Mouse (Mus musculus) hindbrain, embryonic 10.5 days (tissue): ENCODE data around the gene Mtif2. TPM values are rescaled to one million over a fixed set of nuclear protein-coding genes. Genes with fewer than 3 reads are reported as not detected.
"Not testable (repeated sequence)": the region's sequence is repeated elsewhere in the genome, so short reads cannot be mapped to it uniquely, and the experiment has no call there.

ENCODE experiments used
- DNase-seq: peaks from one replicate; pipeline ENCODE4 v3.0.0-alpha.2; 2017; ENCODE audit warnings: low spot score
- H3K27ac ChIP-seq: fragments of 300-500 bp; sonication (generic); 2 replicates; pipeline ENCODE4 v1.5.1; 2016; ENCODE audit warnings: mild to moderate bottlenecking, moderate library complexity
- H3K27me3 ChIP-seq: fragments of 300-500 bp; sonication (generic); 2 replicates; pipeline ENCODE4 v1.6.1; 2016; ENCODE audit warnings: mild to moderate bottlenecking; ENCODE audit not compliant: poor library complexity, insufficient read depth, severe bottlenecking
- H3K36me3 ChIP-seq: fragments of 300-500 bp; sonication (generic); 2 replicates; pipeline ENCODE4 v1.6.1; 2016; ENCODE audit warnings: mild to moderate bottlenecking, moderate library complexity
- H3K4me1 ChIP-seq: fragments of 300-500 bp; sonication (generic); replicated peaks from 2 replicates; pipeline ENCODE4 v1.6.1; 2016; ENCODE audit warnings: mild to moderate bottlenecking
- H3K4me3 ChIP-seq: fragments of 300-500 bp; sonication (generic); 2 replicates; pipeline ENCODE4 v1.5.1; 2016; ENCODE audit warnings: mild to moderate bottlenecking, moderate library complexity
- H3K9me3 ChIP-seq: fragments of 300-500 bp; sonication (generic); 2 replicates; pipeline ENCODE4 v1.6.1; 2016; ENCODE audit warnings: mild to moderate bottlenecking, moderate library complexity
- WGBS: fragments of 180-500 bp; shearing (Covaris S2); methylation state at CpG from one replicate; pipeline ENCODE4 v1.1.7; 2016; 5-methylcytosine and 5-hydroxymethylcytosine counted together
- polyA plus RNA-seq: library from polyadenylated mRNA; unstranded; fragments of >200 nt; fragmentation: Nextera tagmentation; extraction: Ambion mirVana; gene quantifications from 2 replicates; pipeline ENCODE4 v1.2.1, GENCODE M21; 2016

The Mtif2 gene
- polyA plus RNA-seq, 1 experiment from 2014 or later: 41.0 TPM

DNA sequence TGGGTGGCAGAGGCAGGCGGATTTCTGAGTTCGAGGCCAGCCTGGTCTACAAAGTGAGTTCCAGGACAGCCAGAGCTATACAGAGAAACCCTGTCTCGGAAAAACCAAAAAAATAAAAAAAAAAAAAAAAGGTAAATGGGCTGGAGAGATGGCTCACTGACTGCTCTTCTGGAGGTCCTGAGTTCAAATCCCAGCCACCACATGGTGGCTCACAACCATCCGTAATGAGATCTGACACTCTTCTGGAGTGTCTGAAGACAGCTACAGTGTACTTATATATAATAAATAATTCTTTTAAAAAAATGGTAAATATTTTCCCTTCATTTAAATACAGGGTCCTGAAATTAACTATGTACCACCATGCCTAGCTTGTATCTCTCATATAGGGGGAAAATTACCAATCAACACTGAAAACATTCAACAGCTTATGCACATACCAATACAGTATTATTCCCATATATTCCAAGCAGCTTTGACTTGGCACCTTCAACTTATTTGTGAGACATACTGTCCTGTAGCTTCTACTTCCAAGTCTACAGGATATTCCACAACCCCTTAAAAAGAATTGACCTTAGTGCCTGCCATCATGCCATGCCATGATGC, 19.0 kb downstream of the Mtif2 start:
- peaks cover 14% of the 10 kb centered on the region for H3K4me1 ChIP-seq
- not testable (repeated sequence) for H3K27ac ChIP-seq, H3K9me3 ChIP-seq, H3K4me3 ChIP-seq, H3K27me3 ChIP-seq, DNase-seq
- peaks cover 64% of the 10 kb centered on the region for H3K36me3 ChIP-seq
- WGBS: 93% methylated on average over 4 of the region's 4 CpGs

GRCm38 (mm10) chr11:29546297-29546696, 20.1 kb downstream of the Mtif2 start:
- 91% methylated on average over 2 of the region's 2 CpGs for WGBS
- peaks cover 53% of the 10 kb centered on the region for H3K36me3 ChIP-seq

DNA sequence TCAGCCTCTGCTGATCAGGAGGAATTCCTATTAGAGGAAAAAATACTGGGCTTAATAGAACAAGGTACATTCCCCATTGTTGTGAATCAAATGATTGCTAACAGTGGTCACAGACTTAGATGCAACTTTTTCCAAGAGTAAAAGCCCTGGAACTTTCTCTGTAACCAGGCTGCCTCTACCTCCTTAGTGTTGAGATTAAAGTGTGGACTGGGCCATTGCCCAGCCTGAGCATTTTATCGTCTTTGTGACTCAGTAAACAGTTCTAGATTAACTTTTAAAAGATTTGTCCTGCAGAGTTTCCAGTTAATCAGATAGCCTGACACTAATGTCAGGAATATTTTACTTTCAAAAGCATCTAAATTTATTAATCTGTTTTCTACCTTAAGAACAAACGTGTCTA, 20.6 kb downstream of the Mtif2 start:
- H3K4me3 ChIP-seq: peak overlapping the region; percentile 81
- H3K36me3 ChIP-seq: peaks cover 49% of the 10 kb centered on the region
- H3K27me3 ChIP-seq: no peaks in the 10 kb centered on the region
- H3K9me3 ChIP-seq: no peaks in the 10 kb centered on the region
- no peak for DNase-seq
- 26% methylated on average over 2 of the region's 2 CpGs for WGBS
- peak overlapping the region; percentile 92 for H3K27ac ChIP-seq
- peaks cover 14% of the 10 kb centered on the region for H3K4me1 ChIP-seq

More at GRCm38 (mm10) chr11:29546297-29546696, 20.1 kb downstream of the Mtif2 start:
- H3K9me3 ChIP-seq, DNase-seq, H3K27me3 ChIP-seq: not testable (repeated sequence)
- Histone ChIP-seq H3K27ac (0 out of 2 replicates have a peak overlapping the region, but pooled peaks have one; percentile 92), H3K4me1 (peaks cover 14% of the 10 kb centered on the region), H3K4me3 (peak overlapping the region; percentile 81)

DNA sequence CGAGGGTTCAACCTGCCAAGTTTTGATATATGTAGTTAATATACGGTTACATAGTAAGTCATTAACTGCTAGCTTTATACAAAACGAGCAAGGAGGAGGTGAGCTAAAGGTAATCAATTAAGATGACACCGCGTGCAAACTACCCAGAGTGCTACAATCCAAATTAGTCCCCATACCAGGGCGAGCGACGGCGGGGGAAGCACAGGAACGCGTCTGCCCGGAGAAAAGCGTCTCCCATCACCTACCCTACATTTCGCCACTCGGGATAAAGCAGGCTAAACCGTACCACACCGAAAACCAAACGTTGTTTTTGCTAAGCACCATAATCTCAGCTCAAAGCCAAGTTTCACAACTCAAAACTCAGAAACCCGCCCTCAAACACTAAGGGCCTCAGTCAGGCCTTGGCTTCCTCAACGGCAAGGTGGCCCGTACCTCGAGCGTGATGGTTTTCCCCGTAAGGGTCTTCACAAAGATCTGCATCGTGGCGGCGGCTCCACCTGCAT, 21.1 kb downstream of the Mtif2 start:
- Histone ChIP-seq H3K9me3 (no peaks in the 10 kb centered on the region), H3K27me3 (no peaks in the 10 kb centered on the region), H3K4me1 (peaks cover 14% of the 10 kb centered on the region), H3K36me3 (peaks cover 45% of the 10 kb centered on the region), H3K27ac (peak overlapping the region; percentile 92), H3K4me3 (peak overlapping the region; percentile 81)
- WGBS: under 1% methylated on average over 27 of the region's 27 CpGs
- no peak for DNase-seq

DNA sequence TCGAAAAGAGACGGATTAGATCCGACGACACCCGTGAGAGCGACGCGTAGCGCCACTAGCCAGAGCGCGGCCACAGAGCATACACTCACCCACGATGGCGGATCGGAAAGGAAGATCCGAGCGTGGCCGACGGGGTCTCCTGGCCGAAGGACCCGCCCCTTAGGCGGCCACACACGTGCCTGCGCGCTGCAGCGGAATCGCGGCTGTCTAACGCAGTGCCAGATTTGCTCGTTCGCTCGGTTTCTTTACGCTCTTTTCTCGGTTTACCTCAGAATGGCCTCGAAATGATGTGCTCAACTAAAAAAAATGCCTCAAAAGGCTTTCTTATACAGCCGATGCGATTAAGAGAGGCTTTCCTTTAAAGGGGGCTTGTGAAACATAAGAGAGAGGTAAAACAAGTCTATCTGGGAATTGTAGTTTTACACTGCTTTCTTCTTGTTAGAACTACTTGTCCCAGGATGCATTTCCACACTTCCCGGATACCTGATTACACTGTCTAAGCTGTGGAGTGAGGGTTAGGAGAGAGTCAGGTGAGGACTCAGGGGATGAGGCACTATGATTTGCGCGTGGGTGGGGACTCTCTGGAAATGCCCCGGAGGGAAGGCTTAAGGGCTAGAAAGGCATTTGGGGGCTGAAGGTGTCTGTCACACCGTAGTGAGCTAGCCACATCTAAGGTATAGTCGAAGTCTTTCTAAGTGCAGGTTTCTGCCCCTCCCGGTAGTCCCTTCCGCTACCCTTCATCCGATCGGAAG, 21.7 kb downstream of the Mtif2 start, which contains the start of the genes Clhc1 and Rps27a:
Gene Clhc1, plus strand, starts transcription at position 199 of the 752 bp plus-strand sequence.
Gene Rps27a, minus strand, starts transcription at position 358 of the 752 bp plus-strand sequence.
- WGBS: under 1% methylated on average over 46 of the region's 46 CpGs
- no peaks in the 10 kb centered on the region for H3K9me3 ChIP-seq
- H3K4me1 ChIP-seq: peaks cover 14% of the 10 kb centered on the region
- peak within 1 kb of the TSS; percentile 92 for H3K27ac ChIP-seq
- no peaks in the 10 kb centered on the region for H3K27me3 ChIP-seq
- peak within 1 kb of the TSS; percentile 81 for H3K4me3 ChIP-seq
- peaks cover 39% of the 10 kb centered on the region for H3K36me3 ChIP-seq
- peak; percentile 90 for DNase-seq

DNA sequence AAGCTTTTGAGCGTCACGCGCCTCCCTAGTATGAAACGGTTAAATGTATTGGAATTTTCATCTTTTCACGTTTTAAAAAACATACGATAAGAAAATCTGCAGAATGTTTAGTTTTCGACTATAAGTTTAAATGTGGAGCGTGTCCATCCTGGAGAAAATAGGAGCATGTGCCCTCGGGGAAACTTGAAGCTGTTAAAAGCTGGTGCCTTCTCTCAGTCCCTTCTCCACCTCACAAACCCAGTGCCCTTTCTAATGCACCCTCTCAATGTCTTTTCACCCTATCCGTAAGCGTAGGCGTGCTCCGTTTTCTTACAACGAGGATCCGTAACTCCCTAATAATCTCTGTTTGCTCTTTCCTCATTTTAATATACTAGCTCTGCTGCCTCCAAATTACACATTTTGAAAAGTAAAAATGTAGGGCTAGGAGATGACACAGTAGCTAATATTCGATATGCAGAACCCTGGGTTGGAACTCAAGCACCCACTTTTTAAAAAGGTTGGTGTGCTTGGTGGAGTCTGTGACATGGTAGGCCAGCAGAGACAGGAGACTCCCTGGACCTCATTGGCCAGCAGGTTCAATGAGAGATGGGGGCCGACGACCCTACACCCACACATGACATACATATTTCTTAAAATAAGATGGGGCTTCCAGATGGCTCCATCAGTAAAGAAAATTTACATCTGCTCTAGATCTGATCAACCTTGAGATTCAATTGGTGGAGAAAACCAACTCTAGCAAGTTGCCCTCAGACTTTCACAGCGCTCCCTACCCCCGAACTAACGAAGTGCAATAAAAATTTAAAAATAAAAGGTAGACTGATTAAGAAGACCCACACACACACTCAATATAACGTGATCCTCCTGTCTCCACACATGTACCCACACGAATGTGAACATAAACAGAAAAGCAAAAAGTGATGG, 22.6 kb downstream of the Mtif2 start:
- Histone ChIP-seq H3K27me3 (no peaks in the 10 kb centered on the region), H3K4me1 (peaks cover 14% of the 10 kb centered on the region), H3K27ac (peak overlapping the region; percentile 92), H3K9me3 (no peaks in the 10 kb centered on the region), H3K4me3 (peak overlapping the region; percentile 81), H3K36me3 (peaks cover 31% of the 10 kb centered on the region)
- DNase-seq: no peak
- WGBS: 28% methylated on average over 23 of the region's 23 CpGs

DNA sequence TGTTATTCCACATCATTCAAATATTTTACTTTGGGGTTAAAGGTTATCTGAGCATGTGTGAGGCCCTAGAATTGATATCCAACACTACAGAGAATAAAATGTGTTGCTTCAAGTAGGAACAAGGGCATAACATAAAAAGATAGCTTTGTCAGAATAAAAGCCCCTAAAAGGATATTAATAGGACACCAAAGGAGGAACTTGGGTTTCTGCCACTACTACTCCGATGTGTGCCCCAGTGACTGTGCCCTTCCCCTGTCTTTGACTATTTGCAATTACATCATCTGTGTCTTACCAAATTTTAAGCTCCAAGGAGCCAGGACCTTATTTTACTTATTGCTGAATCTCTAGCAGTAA, 23.2 kb downstream of the Mtif2 start:
- DNase-seq: no peak
- WGBS: 96% methylated on average over 1 of the region's 1 CpGs
- Histone ChIP-seq H3K36me3 (peaks cover 24% of the 10 kb centered on the region), H3K27me3 (no peaks in the 10 kb centered on the region), H3K4me1 (peaks cover 14% of the 10 kb centered on the region), H3K9me3 (no peaks in the 10 kb centered on the region), H3K27ac (no peak overlapping the region), H3K4me3 (no peak overlapping the region; the same call in 1 of the 2 replicates)

DNA sequence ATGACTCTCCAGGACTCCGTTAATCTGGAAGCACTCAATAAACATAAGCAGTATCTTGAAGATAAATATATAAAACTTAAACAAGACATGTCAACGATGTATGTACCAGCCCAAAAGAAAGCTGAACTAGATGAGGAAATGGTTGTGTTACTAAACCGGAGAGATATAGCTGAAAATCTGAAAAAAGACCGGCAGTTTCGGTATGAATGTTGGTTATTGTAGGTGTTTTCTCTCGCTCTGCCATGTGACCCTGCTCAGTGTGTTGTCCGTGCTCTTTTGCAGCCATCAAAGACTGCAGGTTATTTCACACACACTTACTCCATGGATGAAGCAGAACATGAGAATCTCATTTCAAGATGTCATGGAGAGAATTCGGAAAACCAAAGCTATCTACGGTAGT, 34.2 kb downstream of the Mtif2 start:
- H3K36me3 ChIP-seq: no peaks in the 10 kb centered on the region
- H3K4me1 ChIP-seq: no peaks in the 10 kb centered on the region
- DNase-seq: no peak
- no peaks in the 10 kb centered on the region for H3K9me3 ChIP-seq
- no peaks in the 10 kb centered on the region for H3K27me3 ChIP-seq
- no peak overlapping the region for H3K4me3 ChIP-seq
- WGBS: 89% methylated on average over 9 of the region's 9 CpGs
- H3K27ac ChIP-seq: no peak overlapping the region

- Histone ChIP-seq H3K27ac (no peak overlapping the region), H3K4me3 (no peak overlapping the region), H3K36me3 (no peaks in the 10 kb centered on the region), H3K9me3 (no peaks in the 10 kb centered on the region), H3K27me3 (no peaks in the 10 kb centered on the region), H3K4me1 (no peaks in the 10 kb centered on the region)
- no peak for DNase-seq
- WGBS: 91% methylated on average over 3 of the region's 3 CpGs
Observed at GRCm38 (mm10) chr11:29560990-29561389, 34.8 kb downstream of the Mtif2 start.

DNA sequence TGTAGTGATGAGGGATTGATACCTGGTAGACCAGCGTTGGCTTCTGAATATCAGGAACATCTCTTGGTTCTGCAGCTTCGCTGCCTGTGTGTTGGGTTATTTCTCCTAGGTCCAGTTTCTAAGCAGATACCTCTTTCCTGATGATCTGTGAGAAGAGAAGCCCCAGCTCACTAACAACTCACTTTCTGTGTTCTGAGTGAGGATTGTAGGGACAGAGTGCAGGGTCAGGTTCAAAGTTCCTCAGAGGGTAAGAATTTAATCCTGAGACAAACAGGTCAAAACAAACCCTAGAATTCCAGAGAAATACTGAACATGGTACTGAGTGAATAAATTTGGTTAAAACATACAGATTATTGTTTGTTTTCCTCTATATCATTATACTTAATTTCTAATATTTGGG, 37.2 kb downstream of the Mtif2 start:
- no peaks in the 10 kb centered on the region for H3K36me3 ChIP-seq
- 84% methylated on average over 2 of the region's 2 CpGs for WGBS

DNA sequence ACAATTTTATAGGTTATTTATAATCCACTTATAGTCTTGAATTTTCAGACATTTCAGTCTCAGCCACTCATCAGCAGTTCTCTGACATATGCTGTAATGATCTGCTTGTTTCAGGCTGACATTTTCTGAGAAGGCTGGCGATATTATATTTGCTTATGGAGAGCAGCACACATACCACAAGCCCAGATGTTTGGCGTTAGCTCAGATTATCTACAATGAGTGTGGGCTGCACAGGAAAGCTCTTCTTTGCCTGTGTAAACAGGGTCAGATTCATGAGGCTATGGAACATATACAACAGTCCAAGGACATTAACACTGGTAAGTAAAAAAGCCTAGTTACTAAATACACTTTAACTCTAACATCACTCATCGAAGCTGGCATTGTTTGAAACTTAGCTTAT, 45.3 kb downstream of the Mtif2 start:
- Histone ChIP-seq H3K36me3 (no peaks in the 10 kb centered on the region), H3K27ac (no peak overlapping the region), H3K9me3 (no peaks in the 10 kb centered on the region), H3K4me3 (no peak overlapping the region), H3K4me1 (no peaks in the 10 kb centered on the region), H3K27me3 (no peaks in the 10 kb centered on the region)
- 83% methylated on average over 3 of the region's 3 CpGs for WGBS
- DNase-seq: no peak

More for the DNA sequence above, 37.2 kb downstream of the Mtif2 start:
- H3K4me1 ChIP-seq: no peaks in the 10 kb centered on the region
- no peaks in the 10 kb centered on the region for H3K9me3 ChIP-seq
- H3K4me3 ChIP-seq: no peak overlapping the region
- no peak for DNase-seq
- no peaks in the 10 kb centered on the region for H3K27me3 ChIP-seq
- H3K27ac ChIP-seq: no peak overlapping the region

GRCm38 (mm10) chr11:29572656-29573055, 46.4 kb downstream of the Mtif2 start:
- DNase-seq: no peak
- 89% methylated on average over 2 of the region's 2 CpGs for WGBS
- no peak overlapping the region for H3K4me3 ChIP-seq
- no peaks in the 10 kb centered on the region for H3K9me3 ChIP-seq
- H3K27ac ChIP-seq: no peak overlapping the region
- H3K4me1 ChIP-seq: no peaks in the 10 kb centered on the region
- H3K36me3 ChIP-seq: no peaks in the 10 kb centered on the region
- no peaks in the 10 kb centered on the region for H3K27me3 ChIP-seq
